Mouse (Mus musculus) C2C12 (cell line): Measurements from ENCODE around the gene Vmn1r180. TPM values are rescaled to one million over a fixed set of nuclear protein-coding genes. Genes with fewer than 3 reads are reported as not detected.
"Not testable (repeated sequence)": the region's sequence is repeated elsewhere in the genome, so short reads cannot be mapped to it uniquely, and the experiment has no call there.

ENCODE experiments used
- H3K27me3 ChIP-seq: one replicate; pipeline ENCODE4 v1.6.1; 2011; ENCODE audit not compliant: control insufficient read depth, insufficient read depth, insufficient read length
- H3K36me3 ChIP-seq: one replicate; pipeline ENCODE4 v1.6.1; 2011; ENCODE audit not compliant: control insufficient read depth, insufficient read depth
- H3K4me3 ChIP-seq: one replicate; pipeline ENCODE4 v1.5.1; 2011; ENCODE audit warnings: mild to moderate bottlenecking, control low read depth; ENCODE audit not compliant: poor library complexity, insufficient read depth, severe bottlenecking
- H3K79me2 ChIP-seq: one replicate; pipeline ENCODE4 v1.6.1; 2011; ENCODE audit not compliant: control insufficient read depth, insufficient read depth
- H3K79me3 ChIP-seq: one replicate; pipeline ENCODE4 v1.6.1; 2011; ENCODE audit warnings: low read depth, control low read depth
- H3ac ChIP-seq: one replicate; pipeline ENCODE3; 2011; ENCODE audit warnings: low read depth; ENCODE audit not compliant: control insufficient read depth, insufficient read length
- CEBPB ChIP-seq: IDR thresholded peaks from one replicate; pipeline ENCODE4 v1.6.1; 2011; ENCODE audit warnings: low read depth, mild to moderate bottlenecking, control low read depth, moderate library complexity
- CTCF ChIP-seq: IDR thresholded peaks from one replicate; pipeline ENCODE4 v1.5.1; 2011; ENCODE audit not compliant: control insufficient read depth, insufficient read depth, insufficient read length
- FOSL1 ChIP-seq: IDR thresholded peaks from one replicate; pipeline ENCODE4 v1.8.0; 2011; ENCODE audit warnings: mild to moderate bottlenecking, low read length; ENCODE audit not compliant: poor library complexity, insufficient read depth, severe bottlenecking
- MAX ChIP-seq: IDR thresholded peaks from one replicate; pipeline ENCODE4 v1.6.1; 2011; ENCODE audit warnings: mild to moderate bottlenecking, control low read depth
- MYOD1 ChIP-seq: IDR thresholded peaks from one replicate; pipeline ENCODE4 v1.6.1; 2011; ENCODE audit warnings: low read depth; ENCODE audit not compliant: control insufficient read depth, insufficient read length
- MYOG ChIP-seq: IDR thresholded peaks from one replicate; pipeline ENCODE4 v1.6.1; 2011; ENCODE audit not compliant: control insufficient read depth, insufficient read length; ENCODE audit errors: extremely low read depth
- USF1 ChIP-seq: IDR thresholded peaks from one replicate; pipeline ENCODE4 v1.6.1; 2011; ENCODE audit warnings: low read depth, mild to moderate bottlenecking, control low read depth, moderate library complexity
- long read RNA-seq, 2 experiments: library from polyadenylated mRNA; unstranded; transcript quantifications; one replicate each; pipeline ENCODE4 v2.0.0; 2019 to 2020
- polyA plus RNA-seq: library from polyadenylated mRNA; unstranded; fragments of >200 nt; fragmentation: generic; extraction: Trizol; gene quantifications from one replicate; pipeline ENCODE4 v1.2.1, GENCODE M21; 2012; ENCODE audit warnings: missing spikeins

Gene Vmn1r180
- polyA plus RNA-seq: not detected
- long read RNA-seq, experiment 1: 0 reads
- long read RNA-seq, experiment 2: 0 reads

DNA sequence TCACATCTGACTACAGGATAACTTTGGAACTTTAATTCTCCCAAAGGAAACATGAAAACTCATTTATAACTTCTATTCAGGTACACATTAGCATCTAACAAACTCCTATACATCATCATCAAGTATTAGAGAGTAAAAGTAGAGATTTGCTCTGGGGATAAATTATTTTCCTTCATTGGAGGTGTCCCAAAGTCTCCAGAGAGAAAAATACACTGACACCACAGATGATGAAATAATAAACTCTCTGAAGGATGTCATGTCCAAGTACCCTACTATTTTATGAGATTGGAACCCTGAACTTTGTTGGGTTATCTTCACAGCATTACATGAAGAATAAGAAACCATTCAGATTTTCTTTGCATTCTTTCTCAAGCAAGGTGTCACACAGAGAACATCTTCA lies at the start of gene Vmn1r180:
Gene Vmn1r180 (plus strand): TSS at position 301 of the 400 bp plus-strand sequence.
- H3K79me2 ChIP-seq: no peaks in the 10 kb centered on the region
- H3K4me3 ChIP-seq: no peak within 1 kb of the TSS
- H3K36me3 ChIP-seq: no peaks in the 10 kb centered on the region
- H3K79me3 ChIP-seq: no peaks in the 10 kb centered on the region
- no peak for TF ChIP-seq CTCF
- no peak for TF ChIP-seq USF1
- TF ChIP-seq MYOD1: no peak
- TF ChIP-seq MYOG: no peak
- no peak for TF ChIP-seq FOSL1
- TF ChIP-seq CEBPB: no peak
- no peak for TF ChIP-seq MAX
- no peaks in the 10 kb centered on the region for H3K27me3 ChIP-seq
- H3ac ChIP-seq: no peak within 1 kb of the TSS

- H3K27me3 ChIP-seq: no peaks in the 10 kb centered on the region
- TF ChIP-seq MYOG (no peak), USF1 (no peak), FOSL1 (no peak)
- no peaks in the 10 kb centered on the region for H3K36me3 ChIP-seq
- H3K79me2 ChIP-seq: no peaks in the 10 kb centered on the region
- H3K79me3 ChIP-seq: no peaks in the 10 kb centered on the region
- H3K4me3 ChIP-seq: no peak within 1 kb of the TSS
- no peak within 1 kb of the TSS for H3ac ChIP-seq
Observed at GRCm38 (mm10) chr7:23926678-23927077, 23.8 kb upstream of the Vmn1r180 start, which contains the start of gene Vmn1r179. Vmn1r179 (plus strand) TSS chr7:23926978.

DNA sequence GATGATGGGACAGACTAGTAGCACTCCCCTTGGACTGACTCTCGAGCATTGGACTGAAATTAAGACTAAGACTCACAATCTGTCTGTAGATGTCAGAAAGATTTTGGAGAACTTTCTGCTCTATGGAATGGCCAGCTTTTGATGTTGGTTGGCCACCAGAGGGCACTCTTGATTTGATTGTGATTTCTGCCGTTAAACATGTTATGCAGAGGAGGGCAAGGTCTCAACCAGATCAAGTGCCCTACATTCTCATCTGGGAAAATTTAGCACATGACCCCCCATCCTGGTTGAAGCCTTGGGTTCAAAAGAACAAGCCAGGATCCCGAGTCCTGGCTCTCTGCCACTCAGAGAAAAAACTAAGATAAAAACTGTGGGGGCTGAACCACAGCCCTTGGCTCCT lies 17.6 kb downstream of the Vmn1r180 start:
- H3ac ChIP-seq, H3K79me2 ChIP-seq, H3K27me3 ChIP-seq, H3K36me3 ChIP-seq, H3K4me3 ChIP-seq, H3K79me3 ChIP-seq: not testable (repeated sequence)

DNA sequence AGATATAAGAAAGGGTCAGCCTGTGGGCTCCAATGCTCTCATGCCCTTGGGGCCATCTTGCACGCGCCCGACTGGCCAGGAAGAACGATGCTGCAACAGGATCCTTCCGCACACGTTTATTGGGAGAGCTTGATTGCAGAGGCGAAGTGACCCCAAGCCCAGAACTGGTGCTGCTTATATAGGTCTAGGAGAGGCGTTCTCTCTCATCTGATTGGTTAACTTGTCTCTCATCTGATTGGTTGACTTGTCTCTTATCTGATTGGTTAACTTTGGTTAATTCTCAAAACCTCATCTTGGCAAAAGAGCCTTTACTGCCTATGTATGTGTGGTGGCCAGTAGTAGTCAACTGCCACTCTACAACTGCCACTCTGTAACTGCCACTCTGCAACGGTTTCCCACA lies 23.9 kb downstream of the Vmn1r180 start, which contains the start of gene Vmn1r181:
Gene Vmn1r181 (plus strand): TSS at position 301 of the 400 bp plus-strand sequence.
- H3K4me3 ChIP-seq, H3K36me3 ChIP-seq, H3K79me2 ChIP-seq, H3K79me3 ChIP-seq, H3K27me3 ChIP-seq, H3ac ChIP-seq: not testable (repeated sequence)

DNA sequence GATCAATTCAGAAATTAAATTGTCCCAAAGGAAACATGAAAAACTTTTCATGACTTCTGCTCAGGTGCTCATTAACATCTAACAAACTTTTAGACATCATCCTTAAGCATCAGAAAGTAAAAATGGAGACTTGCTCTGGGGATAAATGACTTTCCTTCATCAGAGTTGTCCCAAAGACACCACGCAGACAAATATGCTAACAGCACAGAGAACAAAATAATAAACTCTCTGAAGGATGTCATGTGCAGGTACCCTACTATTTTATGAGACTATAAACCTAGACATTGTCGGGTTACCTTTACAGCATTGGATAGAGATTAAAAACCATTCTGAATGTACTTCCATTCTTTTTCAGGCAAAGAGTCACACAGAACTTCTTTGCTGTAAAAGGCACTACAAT lies 51.0 kb downstream of the Vmn1r180 start, which contains the start of gene V1rd19:
Gene V1rd19 (plus strand): TSS at position 301 of the 400 bp plus-strand sequence.
- Histone ChIP-seq H3K79me2 (no peaks in the 10 kb centered on the region), H3ac (no peak within 1 kb of the TSS), H3K4me3 (no peak within 1 kb of the TSS), H3K36me3 (no peaks in the 10 kb centered on the region), H3K79me3 (no peaks in the 10 kb centered on the region), H3K27me3 (no peaks in the 10 kb centered on the region)
- TF ChIP-seq MAX (no peak), CTCF (no peak), CEBPB (no peak), MYOG (no peak), MYOD1 (no peak)

Other genes starting within 250 kb of the Vmn1r180 start
- not detected for gene Vmn1r173, start 249.9 kb upstream of the Vmn1r180 start, polyA plus RNA-seq
- not detected for gene Vmn1r174, start 198.4 kb upstream of the Vmn1r180 start, polyA plus RNA-seq
- not detected for gene Vmn1r175, start 140.0 kb upstream of the Vmn1r180 start, polyA plus RNA-seq
- not detected for gene Vmn1r176, start 113.3 kb upstream of the Vmn1r180 start, polyA plus RNA-seq
- not detected for gene Vmn1r177, start 84.2 kb upstream of the Vmn1r180 start, polyA plus RNA-seq
- not detected for gene Vmn1r178, start 58.6 kb upstream of the Vmn1r180 start, polyA plus RNA-seq
- gene Vmn1r179, start 23.7 kb upstream of the Vmn1r180 start, polyA plus RNA-seq: not detected
- not detected for gene Vmn1r181, start 24.0 kb downstream of the Vmn1r180 start, polyA plus RNA-seq
- gene V1rd19, start 51.1 kb downstream of the Vmn1r180 start, polyA plus RNA-seq: not detected
- not detected for gene Vmn1r183, start 102.6 kb downstream of the Vmn1r180 start, polyA plus RNA-seq
- 8.1 TPM for gene Zfp180, start 131.3 kb downstream of the Vmn1r180 start, polyA plus RNA-seq
- 0.48 TPM for gene Zfp112, start 161.7 kb downstream of the Vmn1r180 start, polyA plus RNA-seq
- 1.5 TPM for gene Zfp235, start 183.5 kb downstream of the Vmn1r180 start, polyA plus RNA-seq
- gene Zfp114, start 224.4 kb downstream of the Vmn1r180 start, polyA plus RNA-seq: not detected